Mouse (Mus musculus) intestine, embryonic 14.5 days (tissue): ENCODE data around the gene Rtl6. TPM values are rescaled to one million over a fixed set of nuclear protein-coding genes. Genes with fewer than 3 reads are reported as not detected.

Source experiments
- ATAC-seq: fragments of 200-750 bp; cut with Nextera tagmentation; replicated peaks from 2 replicates; pipeline ENCODE4 v1.8.0; 2017; ENCODE audit warnings: low read depth, moderate number of reproducible peaks, moderate TSS enrichment, moderate library complexity; ENCODE audit not compliant: low FRiP score, low TSS enrichment
- DNase-seq: peaks from one replicate; pipeline ENCODE4 v3.0.0-alpha.2; 2018; ENCODE audit warnings: low spot score
- H3K27ac ChIP-seq: fragments of 300-500 bp; sonication (generic); 2 replicates; pipeline ENCODE4 v1.5.1; 2014; ENCODE audit warnings: low read depth, mild to moderate bottlenecking, control low read depth
- H3K27me3 ChIP-seq: fragments of 300-500 bp; sonication (generic); replicated peaks from 2 replicates; pipeline ENCODE4 v1.6.1; 2014; ENCODE audit warnings: low read length, control low read depth; ENCODE audit not compliant: control insufficient read depth, insufficient read depth
- H3K36me3 ChIP-seq: fragments of 300-500 bp; sonication (generic); 2 replicates; pipeline ENCODE4 v1.6.1; 2014; ENCODE audit warnings: low read length, control low read depth; ENCODE audit not compliant: control insufficient read depth, insufficient read depth
- H3K4me1 ChIP-seq: fragments of 300-500 bp; sonication (generic); replicated peaks from 2 replicates; pipeline ENCODE4 v1.6.1; 2014; ENCODE audit warnings: low read length, control low read depth, mixed read lengths; ENCODE audit not compliant: control insufficient read depth, insufficient read depth
- H3K4me2 ChIP-seq: fragments of 300-500 bp; sonication (generic); 2 replicates; pipeline ENCODE4 v1.6.1; 2014; ENCODE audit warnings: low read length
- H3K4me3 ChIP-seq: fragments of 300-500 bp; sonication (generic); 2 replicates; pipeline ENCODE4 v1.5.1; 2014; ENCODE audit warnings: low read depth, low read length, control low read depth, mixed read lengths
- H3K9ac ChIP-seq: fragments of 300-500 bp; sonication (generic); 2 replicates; pipeline ENCODE4 v1.6.1; 2014; ENCODE audit warnings: mild to moderate bottlenecking, low read length
- H3K9me3 ChIP-seq: fragments of 300-500 bp; sonication (generic); 2 replicates; pipeline ENCODE4 v1.6.1; 2016; ENCODE audit warnings: low read length, control low read depth; ENCODE audit not compliant: control insufficient read depth
- WGBS: fragments of 180-500 bp; shearing (Covaris S2); extraction: QIAGEN DNeasy Blood & Tissue Kit; methylation state at CpG from one replicate; pipeline ENCODE4 v1.1.7; 2014; 5-methylcytosine and 5-hydroxymethylcytosine counted together
- polyA plus RNA-seq: library from polyadenylated mRNA; unstranded; fragments of >200 nt; fragmentation: Nextera tagmentation; extraction: Ambion mirVana; gene quantifications from 2 replicates; pipeline ENCODE4 v1.2.1, GENCODE M21; 2014

Gene Rtl6
- polyA plus RNA-seq, 1 experiment from 2014 or later: 8.9 TPM

DNA sequence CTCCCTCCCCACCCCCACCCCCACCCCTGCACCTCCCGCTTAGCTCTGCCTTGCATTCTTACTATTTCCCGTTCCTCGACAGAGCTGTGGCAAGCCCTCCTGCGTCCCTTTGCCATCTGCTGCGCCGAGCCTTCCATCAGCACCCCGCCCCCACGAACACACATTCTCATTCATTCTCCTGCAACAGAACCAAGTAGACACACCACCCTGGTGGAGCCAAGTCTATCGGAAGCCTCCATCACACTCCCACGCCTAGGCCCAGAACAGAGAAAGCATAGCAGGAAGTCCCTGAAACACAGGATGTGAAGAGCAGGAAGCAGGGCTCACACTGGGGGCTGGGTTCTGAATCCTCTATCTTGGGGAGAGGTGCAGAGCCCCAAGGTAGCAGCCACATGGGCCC is 51.6 kb downstream of the Rtl6 start:
- Histone ChIP-seq H3K36me3 (no peaks in the 10 kb centered on the region), H3K27me3 (no peaks in the 10 kb centered on the region), H3K4me3 (no peak overlapping the region), H3K4me2 (no peak overlapping the region), H3K9ac (no peak overlapping the region), H3K4me1 (no peaks in the 10 kb centered on the region), H3K9me3 (no peaks in the 10 kb centered on the region), H3K27ac (no peak overlapping the region)
- ATAC-seq (no peak), DNase-seq (no peak)
- WGBS: 80% methylated on average over 10 of the region's 10 CpGs

DNA sequence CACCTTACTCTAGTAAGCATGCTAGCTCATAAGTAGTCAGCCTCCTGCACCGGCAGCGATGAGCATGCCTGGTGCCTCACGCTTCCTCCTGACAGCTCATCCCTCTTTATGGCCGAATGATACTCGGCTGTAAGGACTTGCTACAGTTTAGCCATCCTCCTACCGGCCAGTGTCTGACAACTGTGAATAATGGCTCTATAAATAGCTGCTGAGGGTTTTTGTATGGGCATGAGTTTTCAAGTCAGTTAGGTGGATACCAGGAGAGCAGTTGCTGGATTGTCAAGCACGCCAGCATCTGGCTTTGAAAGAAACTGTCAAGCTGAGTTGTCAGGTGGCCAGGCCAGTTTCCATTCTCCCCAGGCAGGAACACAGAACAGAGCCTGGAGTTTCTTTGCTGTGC is 52.7 kb downstream of the Rtl6 start:
- Histone ChIP-seq H3K9me3 (no peaks in the 10 kb centered on the region), H3K4me1 (no peaks in the 10 kb centered on the region), H3K4me2 (no peak overlapping the region), H3K9ac (no peak overlapping the region), H3K36me3 (no peaks in the 10 kb centered on the region), H3K4me3 (no peak overlapping the region), H3K27ac (no peak overlapping the region), H3K27me3 (no peaks in the 10 kb centered on the region)
- no peak for ATAC-seq
- WGBS: 14% methylated on average over 7 of the region's 7 CpGs
- no peak for DNase-seq

Other genes starting within 250 kb of the Rtl6 start
- 1.9 and 2.0 TPM in 2 replicates for gene Parvg, start 233.8 kb downstream of the Rtl6 start, polyA plus RNA-seq
- 1.8 and 2.6 TPM in 2 replicates for gene Shisal1, start 110.7 kb downstream of the Rtl6 start, polyA plus RNA-seq
- 40.8 and 43.7 TPM in 2 replicates for gene Prr5, start 111.8 kb upstream of the Rtl6 start, polyA plus RNA-seq
- gene Arhgap8, start 162.2 kb upstream of the Rtl6 start, polyA plus RNA-seq: 13.8 and 15.2 TPM in 2 replicates